Mouse (Mus musculus): ENCODE measurements at regions not wholly inside any gene's neighbourhood (a gene's known extent, or its start where the extent isn't known, plus 50 kb on each side); places are given as distances from the start of the nearest gene placed in this dataset.

GRCm38 (mm10) chr4:83925118-83925842, 399.9 kb downstream of the Ccdc171 start:
- TF ChIP-seq POLR2A (IDR thresholded peaks at IDR 0.05; ENCODE audit: extremely low read depth, insufficient read depth, low read length) (no peak), CTCF (IDR thresholded peaks at IDR 0.05; ENCODE audit: extremely low read depth, insufficient read depth, low read length) (no peak)

Data from cortical plate, adult 2 months (tissue).